Mouse (Mus musculus) limb, embryonic 10.5 days (tissue): ENCODE results near the gene Cenpl. TPM values are rescaled to one million over a fixed set of nuclear protein-coding genes. Genes with fewer than 3 reads are reported as not detected.
"Not testable (repeated sequence)": the region's sequence is repeated elsewhere in the genome, so short reads cannot be mapped to it uniquely, and the experiment has no call there.

Experiments
- DNase-seq: peaks from one replicate; pipeline ENCODE4 v3.0.0-alpha.2; 2017; ENCODE audit warnings: low spot score
- H3K27ac ChIP-seq: fragments of 300-500 bp; sonication (generic); 2 replicates; pipeline ENCODE4 v1.5.1; 2016; ENCODE audit warnings: mild to moderate bottlenecking
- H3K27me3 ChIP-seq: fragments of 300-500 bp; sonication (generic); 2 replicates; pipeline ENCODE4 v1.6.1; 2016; ENCODE audit warnings: low read depth, mild to moderate bottlenecking; ENCODE audit not compliant: poor library complexity, severe bottlenecking
- H3K36me3 ChIP-seq: fragments of 300-500 bp; sonication (generic); 2 replicates; pipeline ENCODE4 v1.6.1; 2016; ENCODE audit warnings: mild to moderate bottlenecking, moderate library complexity
- H3K4me1 ChIP-seq: fragments of 300-500 bp; sonication (generic); 2 replicates; pipeline ENCODE4 v1.6.1; 2016
- H3K4me3 ChIP-seq: fragments of 300-500 bp; sonication (generic); 2 replicates; pipeline ENCODE4 v1.5.1; 2016; ENCODE audit warnings: mild to moderate bottlenecking, moderate library complexity
- H3K9me3 ChIP-seq: fragments of 300-500 bp; sonication (generic); replicated peaks from 2 replicates; pipeline ENCODE4 v1.6.1; 2016; ENCODE audit warnings: mild to moderate bottlenecking
- WGBS: fragments of 180-500 bp; shearing (Covaris S2); methylation state at CpG from one replicate; pipeline ENCODE4 v1.1.7; 2016; 5-methylcytosine and 5-hydroxymethylcytosine counted together
- polyA plus RNA-seq: library from polyadenylated mRNA; unstranded; fragments of >200 nt; fragmentation: Nextera tagmentation; extraction: Ambion mirVana; gene quantifications from 2 replicates; pipeline ENCODE4 v1.2.1, GENCODE M21; 2016

The Cenpl gene
- 40.1 and 44.6 TPM in 2 replicates for polyA plus RNA-seq

DNA sequence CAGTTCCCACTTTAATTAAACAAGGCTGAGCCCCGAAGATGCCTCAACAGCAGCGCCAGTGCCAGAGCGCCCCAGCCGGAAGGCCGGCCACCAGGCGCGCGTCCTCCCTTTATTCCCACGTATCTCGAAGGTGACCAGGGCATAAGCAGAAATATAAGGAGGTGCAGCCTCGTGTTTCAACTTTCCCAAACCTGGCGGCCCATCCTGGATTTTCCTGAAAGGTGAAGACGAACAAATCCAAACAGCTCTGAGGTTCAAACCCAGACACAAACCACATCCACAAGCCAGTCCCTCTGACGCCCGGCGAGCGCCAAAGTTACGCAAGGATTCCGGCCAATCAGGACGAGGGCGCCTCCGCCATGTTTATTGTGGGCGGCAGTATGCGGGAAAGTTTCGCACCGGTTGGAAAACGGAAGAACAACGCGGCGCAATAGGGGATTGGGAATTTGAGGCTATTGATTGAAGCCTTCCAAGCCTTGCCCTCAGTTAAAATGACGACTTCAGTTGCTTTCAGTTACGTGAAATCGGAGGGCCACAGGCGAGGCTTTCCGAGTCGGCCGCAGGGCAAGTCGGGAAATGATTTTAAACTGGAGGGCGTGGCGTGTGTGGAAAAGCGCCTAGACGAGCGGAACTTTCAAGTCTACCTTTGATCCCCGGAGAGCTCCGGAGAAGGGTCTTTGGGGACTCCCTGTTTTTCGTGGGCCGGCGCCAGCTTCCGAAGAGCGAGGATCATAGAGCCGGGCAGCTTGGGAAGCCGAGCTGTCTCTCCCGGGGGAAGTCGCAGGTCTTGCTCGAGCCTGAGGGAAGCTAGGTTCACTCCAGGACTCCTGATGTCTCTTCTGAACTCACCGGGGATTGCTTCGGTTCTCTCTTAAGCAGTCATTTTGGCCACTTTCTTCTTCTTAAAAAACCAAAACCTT, at the start of gene Cenpl, which contains the start of gene Dars2:
Gene Cenpl, plus strand, starts transcription at position 362 of the 920 bp plus-strand sequence.
Gene Dars2, minus strand, starts transcription at position 307 of the 920 bp plus-strand sequence.
- WGBS, result under 1% methylated on average over 57 of the region's 57 CpGs
- H3K27ac ChIP-seq, result peak within 1 kb of the TSS; percentile 93
- H3K36me3 ChIP-seq, result peaks cover 25% of the 10 kb centered on the region
- no peaks in the 10 kb centered on the region for H3K27me3 ChIP-seq
- peaks cover 29% of the 10 kb centered on the region for H3K4me1 ChIP-seq
- peak; percentile 91 for DNase-seq
- no peaks in the 10 kb centered on the region for H3K9me3 ChIP-seq
- peak within 1 kb of the TSS; percentile 74 for H3K4me3 ChIP-seq

GRCm38 (mm10) chr1:161025410-161026210, 44.9 kb upstream of the Cenpl start:
- Histone ChIP-seq H3K27me3 (no peaks in the 10 kb centered on the region), H3K36me3 (peaks cover 47% of the 10 kb centered on the region), H3K4me1 (no peaks in the 10 kb centered on the region), H3K27ac (no peak overlapping the region), H3K4me3 (no peak overlapping the region), H3K9me3 (no peaks in the 10 kb centered on the region)
- no peak for DNase-seq
- WGBS, result 92% methylated on average over 5 of the region's 5 CpGs

- Histone ChIP-seq H3K9me3 (no peaks in the 10 kb centered on the region), H3K27me3 (no peaks in the 10 kb centered on the region), H3K4me1 (no peaks in the 10 kb centered on the region), H3K27ac (no peak overlapping the region), H3K36me3 (peaks cover 53% of the 10 kb centered on the region), H3K4me3 (no peak overlapping the region)
- WGBS, result 79% methylated on average over 2 of the region's 2 CpGs
- no peak for DNase-seq
These were observed 43.3 kb upstream of the Cenpl start for GRCm38 (mm10) chr1:161027196-161027595.

DNA sequence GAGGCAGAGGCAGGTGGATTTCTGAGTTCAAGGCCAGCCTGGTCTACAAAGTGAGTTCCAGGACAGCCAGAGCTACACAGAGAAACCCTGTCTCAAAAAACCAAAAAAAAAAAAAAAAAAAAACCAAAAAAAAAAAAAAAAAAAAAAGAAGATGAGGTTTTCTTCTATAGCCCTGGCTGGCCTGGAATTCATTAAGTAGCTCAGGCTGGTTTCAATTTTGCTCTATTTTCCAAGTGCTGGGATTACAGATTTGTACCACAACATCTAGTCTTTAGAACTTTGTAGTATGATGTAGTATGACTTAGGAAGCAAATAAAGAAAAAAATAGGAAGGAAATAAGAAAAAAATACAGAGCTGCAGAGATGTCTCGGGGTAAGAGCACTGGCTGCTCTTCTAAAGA, 42.1 kb upstream of the Cenpl start:
- not testable (repeated sequence) for H3K4me3 ChIP-seq, H3K4me1 ChIP-seq, H3K27me3 ChIP-seq, DNase-seq, H3K27ac ChIP-seq, H3K9me3 ChIP-seq
- peaks cover 58% of the 10 kb centered on the region for H3K36me3 ChIP-seq
- WGBS, result 82% methylated on average over 1 of the region's 1 CpGs

GRCm38 (mm10) chr1:161030058-161030457, 40.5 kb upstream of the Cenpl start:
- 94% methylated on average over 3 of the region's 3 CpGs for WGBS
- Histone ChIP-seq H3K4me1 (peaks cover 9% of the 10 kb centered on the region), H3K4me3 (no peak overlapping the region), H3K9me3 (no peaks in the 10 kb centered on the region), H3K27me3 (no peaks in the 10 kb centered on the region), H3K27ac (no peak overlapping the region), H3K36me3 (peaks cover 50% of the 10 kb centered on the region)
- DNase-seq, result no peak

DNA sequence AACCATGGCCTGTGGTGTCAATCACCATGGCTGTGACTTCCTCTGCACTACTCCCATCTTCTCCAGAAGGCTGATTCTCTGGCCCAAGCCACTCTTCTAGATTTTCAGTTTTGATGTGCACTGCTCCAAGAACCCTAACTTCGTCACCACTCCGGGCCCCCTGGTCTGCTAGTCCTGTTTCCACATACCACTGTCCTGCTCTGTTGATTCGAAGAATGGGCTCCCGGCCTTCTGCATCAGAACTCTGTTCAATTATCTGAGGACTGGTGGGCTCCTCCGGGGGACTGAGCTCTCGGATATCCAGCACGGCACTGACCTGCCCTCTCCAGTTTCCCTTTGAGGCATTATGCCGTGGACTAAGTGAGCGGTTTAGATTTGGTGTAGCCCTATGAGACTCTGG, 38.6 kb upstream of the Cenpl start:
- H3K27ac ChIP-seq, result no peak overlapping the region
- peaks cover 9% of the 10 kb centered on the region for H3K4me1 ChIP-seq
- H3K36me3 ChIP-seq, result peaks cover 60% of the 10 kb centered on the region
- WGBS, result 96% methylated on average over 9 of the region's 9 CpGs
- no peaks in the 10 kb centered on the region for H3K27me3 ChIP-seq
- no peaks in the 10 kb centered on the region for H3K9me3 ChIP-seq
- no peak for DNase-seq
- no peak overlapping the region for H3K4me3 ChIP-seq

GRCm38 (mm10) chr1:161032345-161032744, 38.2 kb upstream of the Cenpl start:
- no peaks in the 10 kb centered on the region for H3K27me3 ChIP-seq
- H3K36me3 ChIP-seq, result peaks cover 60% of the 10 kb centered on the region
- H3K4me1 ChIP-seq, result peaks cover 10% of the 10 kb centered on the region
- no peak overlapping the region for H3K4me3 ChIP-seq
- H3K27ac ChIP-seq, result no peak overlapping the region
- no peaks in the 10 kb centered on the region for H3K9me3 ChIP-seq
- WGBS, result 92% methylated on average over 7 of the region's 7 CpGs
- DNase-seq, result no peak

- DNase-seq, result no peak
- Histone ChIP-seq H3K4me1 (peaks cover 15% of the 10 kb centered on the region), H3K36me3 (peaks cover 71% of the 10 kb centered on the region), H3K4me3 (peak overlapping the region; percentile 86), H3K27me3 (no peaks in the 10 kb centered on the region), H3K9me3 (no peaks in the 10 kb centered on the region), H3K27ac (peak overlapping the region; percentile 98)
- 1% methylated on average over 21 of the region's 21 CpGs for WGBS
These were observed 36.6 kb upstream of the Cenpl start for GRCm38 (mm10) chr1:161033856-161034434.

GRCm38 (mm10) chr1:161034435-161035280, 35.9 kb upstream of the Cenpl start, which contains the start of gene Zbtb37:
Gene Zbtb37, minus strand, starts transcription at chr1:161034849.
- WGBS, result under 1% methylated on average over 76 of the region's 76 CpGs
- Histone ChIP-seq H3K4me3 (peak within 1 kb of the TSS; percentile 86), H3K4me1 (peaks cover 15% of the 10 kb centered on the region), H3K27me3 (no peaks in the 10 kb centered on the region), H3K36me3 (peaks cover 72% of the 10 kb centered on the region), H3K27ac (peak within 1 kb of the TSS; percentile 98), H3K9me3 (no peaks in the 10 kb centered on the region)
- DNase-seq, result peak; percentile 99

DNA sequence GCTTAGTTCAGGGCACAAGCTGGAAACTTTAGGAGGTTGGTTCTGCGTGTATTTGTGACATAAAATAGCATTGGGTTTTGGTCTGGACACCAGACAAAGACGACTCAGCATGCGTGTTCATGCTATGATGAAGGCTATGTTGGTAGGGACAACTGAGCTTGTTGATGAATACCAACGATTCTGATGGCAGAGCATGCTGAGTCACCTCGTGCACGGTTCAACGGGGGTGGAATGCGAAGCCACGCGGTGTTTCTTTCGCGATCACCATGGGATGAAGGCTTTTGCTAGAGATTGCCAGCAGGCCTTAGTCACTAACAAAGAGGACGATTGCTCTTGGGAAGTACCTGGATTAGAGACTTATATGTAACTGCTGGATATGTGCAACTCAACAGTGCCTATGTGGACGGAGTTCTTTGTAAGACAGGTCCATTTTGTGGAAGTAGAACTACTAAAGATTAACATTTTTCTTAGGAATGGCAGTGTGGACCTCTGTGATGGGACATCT, 35.2 kb upstream of the Cenpl start:
- Histone ChIP-seq H3K36me3 (peaks cover 69% of the 10 kb centered on the region), H3K9me3 (no peaks in the 10 kb centered on the region), H3K27ac (peak overlapping the region; percentile 98), H3K4me3 (peak overlapping the region; percentile 86), H3K27me3 (no peaks in the 10 kb centered on the region), H3K4me1 (peaks cover 15% of the 10 kb centered on the region)
- no peak for DNase-seq
- under 1% methylated on average over 14 of the region's 14 CpGs for WGBS

- H3K36me3 ChIP-seq, result peaks cover 65% of the 10 kb centered on the region
- under 1% methylated on average over 6 of the region's 6 CpGs for WGBS
- DNase-seq, result no peak
These were observed 34.6 kb upstream of the Cenpl start for GRCm38 (mm10) chr1:161035786-161036404.

More at GRCm38 (mm10) chr1:161035786-161036404, 34.6 kb upstream of the Cenpl start:
- Histone ChIP-seq H3K4me3 (peak overlapping the region; percentile 86), H3K27ac (peak overlapping the region; percentile 98), H3K4me1 (peaks cover 15% of the 10 kb centered on the region), H3K27me3 (no peaks in the 10 kb centered on the region), H3K9me3 (no peaks in the 10 kb centered on the region)
